Mouse (Mus musculus): ENCODE results near the gene Srek1. TPM values are rescaled to one million over a fixed set of nuclear protein-coding genes. Genes with fewer than 3 reads are reported as not detected.

Srek1 gene
- polyA plus RNA-seq (2012; rRNA removed): 6.2 and 22.1 TPM in 2 replicates

DNA sequence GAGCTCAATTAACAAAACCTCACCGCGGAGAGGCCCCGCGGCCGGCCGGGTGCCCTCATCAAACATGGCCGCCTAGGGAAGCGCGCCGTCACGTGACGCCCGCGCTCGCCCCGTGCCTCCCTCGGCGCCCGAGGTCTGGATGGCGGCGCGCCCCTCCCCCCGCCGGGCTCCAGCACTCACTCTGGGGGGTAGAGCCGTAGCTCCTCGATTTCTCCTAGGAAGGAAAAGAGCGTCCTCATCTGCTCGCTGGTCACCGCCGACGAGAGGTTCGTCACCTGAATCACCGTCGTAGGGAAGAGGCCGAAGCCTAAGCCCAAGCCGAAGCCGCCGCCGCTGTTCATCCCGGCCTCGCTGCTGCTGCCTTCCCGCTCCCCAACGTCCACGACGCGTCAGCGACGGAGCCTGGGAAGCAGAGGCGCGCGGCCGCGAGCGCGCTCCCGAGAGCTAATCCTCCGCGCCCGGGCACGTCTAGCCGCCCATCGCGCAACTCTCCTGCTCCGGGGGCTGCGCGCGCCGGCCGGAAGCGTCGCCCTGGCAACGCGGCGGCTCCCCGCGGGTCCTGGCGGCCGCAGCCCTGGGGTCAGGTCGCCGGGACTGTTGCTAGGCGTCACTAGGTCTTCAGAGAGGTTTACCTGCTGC, at the start of gene Srek1:
Gene Srek1, minus strand, starts transcription at position 490 of the 639 bp plus-strand sequence.
- under 1% methylated on average over 81 of the region's 81 CpGs for WGBS
- peak; percentile 72 for DNase-seq (ENCODE audit: low read depth, low spot score)

DNA sequence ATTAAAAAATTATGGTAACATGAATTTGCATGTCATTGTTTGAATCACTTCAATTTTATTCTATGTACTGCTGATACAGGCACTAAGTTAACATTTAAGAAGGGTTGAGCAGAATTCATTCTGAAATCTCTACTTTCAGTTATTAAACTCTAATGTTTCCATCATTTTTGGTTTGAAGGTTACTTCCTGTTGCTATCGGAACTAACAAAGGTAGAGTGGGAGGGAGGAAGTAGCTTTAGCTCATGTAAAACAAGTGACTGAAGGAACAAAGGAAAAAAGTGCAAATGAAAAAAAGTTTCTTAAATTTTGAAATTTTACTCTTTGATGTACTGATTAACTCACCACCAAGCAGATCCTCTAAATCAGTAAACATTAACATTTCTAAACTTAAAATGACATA, 47.9 kb upstream of the Srek1 start:
- DNase-seq (ENCODE audit: low read depth, low spot score): no peak
- 90% methylated on average over 1 of the region's 1 CpGs for WGBS

DNA sequence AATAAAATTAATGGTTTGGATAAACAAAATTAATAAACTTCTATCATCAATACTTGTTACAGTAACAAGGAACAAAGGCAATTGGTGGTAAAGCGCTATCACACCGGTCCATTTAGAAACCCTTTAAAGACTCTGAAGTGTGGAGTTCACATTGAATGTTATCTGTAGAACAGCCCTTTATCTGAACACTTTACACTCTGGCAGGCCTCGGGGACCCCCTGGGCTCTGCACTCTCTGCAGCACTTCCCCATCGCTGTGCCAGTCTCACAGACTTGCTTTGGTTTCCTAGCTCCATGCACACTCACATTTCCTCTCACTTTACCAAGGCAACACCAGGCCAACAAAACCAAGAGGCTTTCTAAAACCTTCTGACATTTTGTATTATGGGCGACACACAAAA, 45.0 kb upstream of the Srek1 start:
- WGBS: 89% methylated on average over 5 of the region's 5 CpGs
- no peak for DNase-seq (ENCODE audit: low read depth, low spot score)

DNA sequence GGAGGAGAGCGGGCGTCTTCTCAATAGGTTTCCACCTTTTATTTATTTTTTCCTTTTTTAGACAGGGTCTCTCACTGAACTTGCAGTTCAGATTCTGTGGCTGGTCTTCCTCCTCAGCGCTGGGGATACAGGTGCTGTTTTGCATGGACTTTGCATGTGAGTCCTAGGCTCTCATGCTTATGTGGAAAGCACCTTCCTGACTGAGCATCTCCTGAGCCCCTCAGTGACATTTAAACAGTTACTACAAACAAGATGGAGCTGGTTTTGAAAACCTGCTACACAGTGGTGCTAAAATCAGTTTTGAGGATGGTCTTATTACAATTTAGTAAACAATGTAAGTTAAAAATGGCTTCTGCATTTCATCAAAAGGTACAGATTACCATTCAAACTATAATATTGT, 43.5 kb upstream of the Srek1 start:
- DNase-seq (ENCODE audit: low read depth, low spot score): no peak
- 91% methylated on average over 3 of the region's 3 CpGs for WGBS

DNA sequence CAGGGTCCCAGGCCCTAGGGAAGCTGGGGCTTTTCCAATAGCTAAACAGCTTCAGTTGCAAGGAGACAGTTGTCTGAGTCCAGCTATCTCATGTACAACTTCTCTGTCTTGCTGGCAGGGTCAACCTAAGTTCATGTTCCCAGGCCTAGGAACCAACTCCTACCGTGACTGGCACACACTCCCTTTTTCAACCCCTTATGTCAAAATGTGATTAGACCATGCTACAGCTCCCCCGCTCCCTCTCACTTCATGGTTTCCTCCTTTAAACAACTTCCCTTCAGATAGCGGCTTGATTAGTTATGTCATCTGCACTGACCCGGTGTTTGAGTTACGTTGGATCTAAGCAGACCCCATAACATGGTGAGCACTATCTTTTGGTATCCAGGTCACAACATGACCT, 33.1 kb upstream of the Srek1 start:
- no peak for DNase-seq (ENCODE audit: low read depth, low spot score)
- WGBS: 85% methylated on average over 5 of the region's 5 CpGs

DNA sequence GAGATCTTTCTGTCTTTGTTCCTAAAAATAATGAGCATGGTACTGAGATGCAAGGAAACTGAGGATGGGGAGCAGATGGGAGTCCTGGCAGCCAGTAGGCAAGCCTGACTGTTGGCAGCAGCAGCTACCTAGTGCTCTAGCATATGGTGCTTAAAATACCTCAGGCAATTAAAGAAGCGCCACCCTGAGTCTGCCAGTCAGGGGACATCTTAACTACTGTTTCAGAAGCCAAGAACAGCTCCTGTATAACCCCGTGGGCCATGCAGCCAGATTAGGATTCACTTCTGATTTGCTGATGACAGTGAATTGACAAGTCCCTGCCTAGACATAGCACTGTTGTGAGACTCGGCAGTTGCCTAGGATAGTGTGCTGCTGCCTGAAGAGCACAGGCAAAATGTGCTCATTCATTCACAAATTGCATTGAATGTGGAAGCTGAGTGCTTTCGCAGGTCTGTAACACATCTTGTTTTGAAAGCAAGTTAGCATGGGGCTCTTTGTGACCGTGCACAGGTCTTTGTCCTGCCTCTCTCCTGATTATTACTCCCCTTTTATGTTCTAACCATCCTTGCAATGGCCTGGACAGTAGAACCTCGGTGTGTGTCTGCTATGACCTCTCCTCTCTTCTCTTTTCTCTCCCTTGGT, 31.9 kb upstream of the Srek1 start:
- DNase-seq (ENCODE audit: low read depth, low spot score): no peak
- WGBS: 67% methylated on average over 6 of the region's 6 CpGs

DNA sequence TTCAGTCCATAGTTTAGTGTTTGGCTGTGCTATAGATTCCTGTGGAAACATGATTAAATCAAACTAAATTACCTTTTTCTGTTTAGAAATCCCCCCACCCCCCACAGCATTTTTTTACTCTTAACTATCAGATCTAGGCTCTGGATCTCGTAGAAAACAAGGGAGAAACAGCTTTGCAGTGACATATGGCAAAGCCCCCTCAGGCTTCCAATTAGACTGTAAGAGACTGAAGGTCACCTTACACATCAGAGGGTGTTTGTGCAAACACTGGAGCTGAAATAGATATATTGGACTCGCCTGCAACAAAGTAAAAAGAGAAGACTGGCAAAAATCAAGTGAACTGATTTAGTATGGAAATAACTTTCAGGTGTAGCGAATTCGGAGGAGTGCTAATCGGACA, 29.3 kb upstream of the Srek1 start:
- 86% methylated on average over 5 of the region's 5 CpGs for WGBS
- DNase-seq (ENCODE audit: low read depth, low spot score): no peak

DNA sequence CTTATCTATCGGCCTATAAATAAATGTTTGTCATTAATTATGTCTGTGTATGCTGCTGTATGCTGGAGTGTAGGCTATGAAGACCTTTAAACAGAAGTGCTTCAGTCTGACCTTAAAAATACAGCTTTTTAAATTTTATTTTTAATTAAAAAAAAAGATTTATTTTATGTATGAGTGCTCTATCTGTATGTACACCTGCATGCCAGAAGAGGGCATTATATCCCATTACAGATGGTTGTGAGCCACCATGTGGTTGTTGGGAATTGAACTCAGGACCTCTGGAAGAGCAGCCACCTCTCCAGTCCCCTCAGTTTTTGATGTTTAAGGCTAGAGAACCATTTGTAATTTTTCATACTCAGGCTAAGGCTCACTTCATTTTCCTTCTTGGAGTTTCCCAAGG, 26.6 kb upstream of the Srek1 start:
- no peak for DNase-seq (ENCODE audit: low read depth, low spot score)
- 91% methylated on average over 1 of the region's 1 CpGs for WGBS

DNA sequence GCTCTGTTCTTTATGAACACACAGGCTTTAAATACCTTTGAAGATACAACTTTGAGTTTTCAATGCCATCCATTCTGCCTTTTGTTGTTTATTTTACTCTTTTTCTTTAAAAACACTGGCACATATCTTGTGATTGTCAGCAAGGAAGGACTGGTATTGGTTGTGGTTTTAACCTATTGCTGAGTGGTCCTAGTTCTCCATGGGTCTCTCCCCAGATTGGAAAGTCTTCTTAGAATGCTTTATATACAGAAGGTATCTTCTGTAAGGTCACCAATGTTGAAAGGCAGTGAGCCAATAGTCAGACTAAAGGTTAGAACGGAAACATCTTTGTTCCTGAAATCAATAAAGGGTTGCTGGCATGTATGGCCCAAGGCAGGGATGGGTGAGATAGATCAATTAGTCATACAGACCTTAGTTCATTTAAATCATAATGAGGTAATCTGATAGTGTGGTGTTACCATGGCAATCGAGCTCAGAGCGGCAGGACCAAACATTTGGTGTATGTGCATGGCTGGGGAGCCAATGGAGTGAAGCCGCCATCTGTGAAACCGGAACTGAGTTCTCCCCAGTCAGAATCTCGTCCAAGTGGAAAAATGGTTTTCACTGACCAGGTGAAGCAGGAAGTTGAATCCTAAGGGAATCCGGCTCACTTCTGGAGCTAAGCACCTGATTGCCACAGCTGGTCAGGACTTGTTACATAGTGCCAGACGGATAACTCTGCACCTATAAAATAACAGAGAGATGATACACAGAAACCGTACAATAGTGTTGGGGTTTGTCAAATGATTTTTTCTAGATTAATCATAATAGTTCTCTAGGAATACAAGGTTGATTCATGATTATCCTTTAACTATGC, 20.5 kb upstream of the Srek1 start:
- WGBS: 83% methylated on average over 9 of the region's 9 CpGs

DNA sequence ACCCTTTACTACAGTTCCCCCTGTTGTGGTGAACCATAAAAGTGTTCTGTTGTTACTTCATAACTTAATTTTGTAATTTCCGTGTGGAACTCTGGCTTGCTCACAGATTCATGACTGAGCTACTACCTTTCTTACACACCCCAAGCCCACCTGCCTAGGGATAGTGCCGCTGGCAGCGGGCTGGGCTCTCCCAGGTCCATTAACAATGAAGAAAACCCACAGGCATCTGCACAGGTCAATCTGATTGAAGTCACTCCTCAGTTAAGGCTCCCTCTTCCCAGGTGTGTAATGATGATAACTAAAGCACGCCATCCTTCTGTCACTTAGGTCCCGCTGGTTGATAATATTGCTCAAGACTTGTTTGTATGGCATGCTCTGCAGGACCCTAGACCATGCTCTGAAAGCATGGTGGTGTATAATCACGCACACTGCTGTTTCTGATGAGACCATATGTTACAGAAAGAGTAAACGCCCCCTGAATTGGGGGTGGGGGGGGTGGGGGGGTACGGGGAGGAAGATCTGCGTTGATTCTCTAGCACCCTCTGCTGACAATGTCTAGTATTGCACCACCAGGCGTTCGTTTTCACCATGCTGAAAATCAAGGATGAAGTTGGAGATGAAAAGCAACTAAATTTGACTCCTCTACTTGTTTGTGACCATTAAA, 5.6 kb upstream of the Srek1 start:
- DNase-seq (ENCODE audit: low read depth, low spot score): no peak
- WGBS: 30% methylated on average over 11 of the region's 11 CpGs

More for the DNA sequence above, 20.5 kb upstream of the Srek1 start:
- no peak for DNase-seq (ENCODE audit: low read depth, low spot score)

DNA sequence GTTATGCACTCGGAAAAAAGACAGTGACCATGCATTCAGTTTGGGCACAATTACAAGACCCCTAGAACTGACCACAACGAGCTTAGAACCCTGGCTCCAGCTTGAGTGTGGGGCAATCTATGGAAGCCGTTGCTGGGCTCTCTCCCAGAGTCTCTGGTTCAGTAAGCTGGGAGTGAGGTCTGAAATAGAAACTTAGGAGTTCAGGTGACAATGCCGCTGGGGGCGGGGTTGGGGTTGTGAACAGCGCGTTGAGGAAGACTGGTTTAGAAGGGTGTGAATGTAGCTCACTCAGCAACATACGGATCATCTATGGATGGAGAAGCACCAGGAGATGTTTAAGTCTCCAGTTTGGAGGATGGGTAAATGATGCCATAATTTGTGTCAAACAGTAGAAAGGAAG, 2.7 kb upstream of the Srek1 start:
- 63% methylated on average over 8 of the region's 8 CpGs for WGBS
- no peak for DNase-seq (ENCODE audit: low read depth, low spot score)

DNA sequence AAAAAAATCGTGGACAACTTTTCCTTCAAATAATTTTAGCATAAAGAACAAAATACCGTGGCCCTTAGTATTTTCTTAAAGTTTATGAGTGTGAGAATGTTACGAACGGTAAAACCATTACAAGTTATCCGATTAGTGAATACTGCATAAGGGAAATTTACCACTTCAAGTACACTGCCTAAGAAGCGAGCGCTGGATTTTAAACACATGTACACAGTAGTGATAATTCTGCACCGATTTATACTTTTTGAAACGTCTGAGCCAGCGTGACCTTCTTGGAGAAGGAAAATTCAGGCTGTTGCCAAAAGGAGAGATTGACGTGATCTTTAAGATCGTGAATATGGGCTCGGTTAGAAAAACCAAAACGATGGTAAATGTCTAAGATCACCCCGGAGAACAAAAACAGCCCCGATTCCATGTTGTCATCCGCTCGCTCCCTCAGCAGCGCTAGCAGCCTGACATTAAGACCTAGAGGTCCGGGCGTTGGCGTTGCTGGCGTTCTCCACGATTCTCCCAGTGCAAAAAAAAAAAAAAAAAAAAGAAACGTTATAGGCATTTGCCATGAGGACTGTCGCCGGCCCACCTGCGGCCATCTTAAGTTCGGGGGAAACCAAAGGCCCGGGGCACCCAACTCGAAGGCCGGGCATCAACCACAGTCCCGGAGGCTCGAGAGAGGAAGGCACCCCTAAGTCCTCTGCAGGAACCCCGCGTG, 845 bp downstream of the Srek1 start:
- DNase-seq (ENCODE audit: low read depth, low spot score): peak; percentile 31
- under 1% methylated on average over 36 of the region's 36 CpGs for WGBS

DNA sequence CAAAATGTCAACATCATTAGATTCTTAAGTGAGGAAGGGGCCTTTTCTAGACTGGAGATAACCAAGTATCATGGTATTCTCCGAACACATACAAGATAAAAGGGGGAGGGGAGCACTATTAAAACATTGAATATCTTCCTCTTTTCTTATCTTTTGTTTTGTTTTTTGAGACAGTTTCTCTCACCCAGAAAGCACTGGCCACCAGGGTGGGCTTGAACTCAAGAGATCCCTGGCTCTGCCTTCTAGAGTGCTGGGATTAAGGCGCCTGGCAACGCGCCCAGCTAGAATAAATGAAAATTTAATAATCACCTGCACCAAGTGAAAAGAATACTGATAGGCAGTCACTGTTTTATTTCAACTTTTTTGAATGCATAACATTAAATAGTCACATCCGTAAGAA, 1.5 kb downstream of the Srek1 start:
- 40% methylated on average over 5 of the region's 5 CpGs for WGBS
- no peak for DNase-seq (ENCODE audit: low read depth, low spot score)

DNA sequence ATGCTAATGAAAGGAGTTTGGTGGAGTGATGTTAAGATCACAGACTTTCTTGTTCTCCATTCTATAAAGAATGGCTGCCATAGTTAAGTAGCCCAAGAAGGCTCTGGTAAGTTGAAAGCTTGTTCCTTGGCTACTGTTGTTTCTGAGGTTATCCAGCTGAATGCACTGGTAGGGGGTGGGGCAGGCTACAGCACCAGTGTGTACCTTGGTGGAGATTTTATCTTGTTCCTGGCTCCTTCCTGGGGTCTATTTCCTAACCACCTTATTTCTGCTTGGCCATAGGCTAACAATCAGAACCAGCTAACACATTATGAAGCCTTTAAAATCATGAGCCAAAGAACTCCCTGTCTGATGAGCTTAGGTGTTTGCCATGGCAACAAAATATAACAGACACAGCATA, 3.6 kb downstream of the Srek1 start:
- DNase-seq (ENCODE audit: low read depth, low spot score): no peak

DNA sequence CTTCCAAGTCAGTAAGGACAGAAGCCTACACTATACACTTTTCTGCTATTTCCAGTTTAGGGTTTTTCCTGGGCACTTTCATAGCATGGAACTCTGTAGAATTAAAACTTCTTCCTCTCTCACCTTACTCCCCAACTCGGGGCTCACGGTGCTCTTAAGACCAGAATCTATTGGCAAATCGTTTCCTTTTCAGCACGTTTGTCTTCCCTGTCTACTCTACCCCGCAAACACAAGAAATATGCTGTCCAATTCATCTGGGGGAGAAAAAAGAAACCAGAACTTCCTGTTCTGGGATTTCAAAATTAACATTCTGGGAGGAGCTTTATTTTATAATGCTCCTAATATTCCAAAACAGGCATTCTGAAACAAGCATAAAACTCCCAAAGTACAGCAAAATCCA, 6.5 kb downstream of the Srek1 start:
- DNase-seq (ENCODE audit: low read depth, low spot score): no peak
- WGBS: 46% methylated on average over 5 of the region's 5 CpGs

DNA sequence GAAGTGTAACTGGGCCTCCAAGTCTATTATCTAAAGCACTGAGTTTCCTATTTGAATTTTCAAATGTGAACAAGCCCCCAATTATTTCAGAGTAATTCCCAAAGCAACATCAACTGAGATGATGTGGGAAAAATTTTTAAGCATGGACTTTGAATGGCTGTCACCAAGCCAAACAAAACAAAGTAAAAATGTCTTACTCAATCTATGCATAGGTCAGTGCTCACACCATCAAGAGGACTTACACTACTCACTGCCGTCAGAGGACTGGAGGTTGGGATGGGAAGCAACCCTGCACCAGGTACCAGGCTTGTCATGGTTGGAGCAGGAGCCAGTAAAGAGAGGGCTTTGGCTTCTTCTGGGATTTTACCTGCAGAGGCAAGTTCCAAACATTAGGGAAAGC, 10.8 kb downstream of the Srek1 start:
- no peak for DNase-seq (ENCODE audit: low read depth, low spot score)
- 56% methylated on average over 1 of the region's 1 CpGs for WGBS

DNA sequence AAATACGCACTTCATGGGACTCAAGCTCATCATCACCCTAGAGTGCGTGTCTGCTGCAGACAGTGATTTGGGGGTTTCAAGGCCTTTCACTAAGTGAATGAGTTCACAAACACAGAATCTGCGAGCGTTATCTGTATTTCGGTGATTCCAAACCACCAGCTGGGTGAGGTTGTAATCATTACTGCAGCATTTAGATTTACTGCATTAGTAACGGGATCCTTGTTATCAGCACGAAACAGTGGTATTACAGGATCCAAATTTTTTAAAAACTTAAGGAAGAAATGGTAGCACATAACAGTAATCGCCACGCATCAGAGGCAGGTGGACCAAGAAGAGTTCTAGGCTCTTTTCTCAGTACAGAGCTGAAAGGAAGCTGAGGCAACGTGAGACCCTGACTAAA, 12.4 kb downstream of the Srek1 start:
- WGBS: 93% methylated on average over 10 of the region's 10 CpGs

DNA sequence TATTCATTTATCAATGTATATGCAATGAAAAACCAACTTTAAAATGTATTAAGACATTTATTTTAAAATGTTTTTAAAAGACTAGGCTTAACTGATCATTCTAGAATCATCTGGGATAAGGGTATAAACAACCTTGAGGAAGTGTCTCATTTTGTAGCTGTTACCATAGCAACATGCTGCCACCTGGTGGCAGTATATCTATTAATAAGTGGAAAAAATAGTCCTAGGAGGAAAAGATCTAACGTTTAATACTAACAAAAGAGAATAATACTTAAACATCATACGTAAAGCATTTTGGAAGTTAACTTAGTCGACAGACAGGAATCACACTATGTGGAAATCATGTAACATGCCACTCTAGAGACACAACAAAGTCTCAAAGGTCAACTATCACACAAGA, 23.0 kb downstream of the Srek1 start:
- 34% methylated on average over 3 of the region's 3 CpGs for WGBS
- DNase-seq (ENCODE audit: low read depth, low spot score): no peak

More for the DNA sequence above, 12.4 kb downstream of the Srek1 start:
- DNase-seq (ENCODE audit: low read depth, low spot score): no peak

DNA sequence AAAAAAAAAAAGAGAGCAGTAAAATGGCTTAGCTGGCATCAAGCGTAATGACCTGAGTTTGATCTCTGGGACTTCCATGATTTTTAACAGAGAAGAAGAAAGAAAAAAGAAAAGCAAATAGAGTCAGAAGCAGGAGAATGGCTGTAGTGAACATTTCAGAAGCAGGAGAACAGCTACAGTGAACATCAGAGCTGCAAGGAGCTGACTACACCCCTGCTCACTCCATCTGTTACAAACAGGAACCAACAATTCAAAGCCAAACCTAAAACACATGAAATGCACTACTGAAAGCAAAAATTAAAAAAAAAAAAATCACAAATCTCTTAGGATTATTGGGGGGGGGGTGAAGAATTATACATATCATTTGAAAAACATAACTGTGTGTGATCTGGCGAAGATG, 28.7 kb downstream of the Srek1 start:
- no peak for DNase-seq (ENCODE audit: low read depth, low spot score)
- WGBS: 99% methylated on average over 2 of the region's 2 CpGs

DNA sequence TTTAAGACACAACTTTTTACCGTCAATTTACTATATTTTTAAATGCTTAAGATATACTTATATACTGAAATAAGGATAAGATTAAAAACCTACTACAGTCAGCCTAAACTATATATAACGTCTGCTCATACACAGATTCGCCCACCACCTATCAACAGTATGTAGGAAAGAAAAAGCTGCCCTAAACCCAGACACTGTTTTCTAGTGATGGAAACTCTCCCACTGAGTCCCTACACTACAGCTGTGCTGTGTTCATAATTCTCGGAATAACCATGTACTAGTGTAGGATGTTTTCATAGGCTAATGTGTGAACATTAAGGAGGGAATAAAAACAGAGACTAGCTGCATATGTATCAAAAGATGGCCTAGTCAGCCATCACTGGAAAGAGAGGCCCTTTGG, 29.2 kb downstream of the Srek1 start:
- 95% methylated on average over 4 of the region's 4 CpGs for WGBS
- DNase-seq (ENCODE audit: low read depth, low spot score): no peak

Data from large intestine, adult 2 months (tissue).